Mouse (Mus musculus) hindbrain, embryonic 15.5 days (tissue): ENCODE results near the gene Hormad1. TPM values are rescaled to one million over a fixed set of nuclear protein-coding genes. Genes with fewer than 3 reads are reported as not detected.
"Not testable (repeated sequence)": the region's sequence is repeated elsewhere in the genome, so short reads cannot be mapped to it uniquely, and the experiment has no call there.

ENCODE experiments used
- ATAC-seq: fragments of 200-750 bp; cut with Nextera tagmentation; 2 replicates; pipeline ENCODE4 v1.8.0; 2017; ENCODE audit warnings: low read depth, moderate number of reproducible peaks, moderate TSS enrichment; ENCODE audit not compliant: low FRiP score
- H3K27ac ChIP-seq: fragments of 300-500 bp; sonication (generic); replicated peaks from 2 replicates; pipeline ENCODE4 v1.5.1; 2015; ENCODE audit warnings: mild to moderate bottlenecking, inconsistent platforms
- H3K27me3 ChIP-seq: fragments of 300-500 bp; sonication (generic); 2 replicates; pipeline ENCODE4 v1.6.1; 2015; ENCODE audit warnings: control low read depth, inconsistent platforms
- H3K36me3 ChIP-seq: fragments of 300-500 bp; sonication (generic); 2 replicates; pipeline ENCODE4 v1.6.1; 2015; ENCODE audit warnings: control low read depth, inconsistent platforms
- H3K4me1 ChIP-seq: fragments of 300-500 bp; sonication (generic); replicated peaks from 2 replicates; pipeline ENCODE4 v1.6.1; 2015; ENCODE audit warnings: control low read depth, inconsistent platforms
- H3K4me2 ChIP-seq: fragments of 300-500 bp; sonication (generic); 2 replicates; pipeline ENCODE4 v1.6.1; 2015; ENCODE audit warnings: moderate library complexity, mild to moderate bottlenecking, inconsistent platforms
- H3K4me3 ChIP-seq: fragments of 300-500 bp; sonication (generic); 2 replicates; pipeline ENCODE4 v1.5.1; 2015; ENCODE audit warnings: mild to moderate bottlenecking, inconsistent platforms
- H3K9ac ChIP-seq: fragments of 300-500 bp; sonication (generic); 2 replicates; pipeline ENCODE4 v1.6.1; 2015; ENCODE audit warnings: inconsistent platforms
- H3K9me3 ChIP-seq: fragments of 300-500 bp; sonication (generic); 2 replicates; pipeline ENCODE4 v1.6.1; 2016; ENCODE audit warnings: control low read depth, inconsistent platforms
- WGBS: fragments of 180-500 bp; shearing (Covaris S2); methylation state at CpG from one replicate; pipeline ENCODE4 v1.1.7; 2015; 5-methylcytosine and 5-hydroxymethylcytosine counted together
- polyA plus RNA-seq: library from polyadenylated mRNA; unstranded; fragments of >200 nt; fragmentation: Nextera tagmentation; extraction: Ambion mirVana; gene quantifications from 2 replicates; pipeline ENCODE4 v1.2.1, GENCODE M21; 2015

The Hormad1 gene
- polyA plus RNA-seq, 1 experiment from 2014 or later: not detected

DNA sequence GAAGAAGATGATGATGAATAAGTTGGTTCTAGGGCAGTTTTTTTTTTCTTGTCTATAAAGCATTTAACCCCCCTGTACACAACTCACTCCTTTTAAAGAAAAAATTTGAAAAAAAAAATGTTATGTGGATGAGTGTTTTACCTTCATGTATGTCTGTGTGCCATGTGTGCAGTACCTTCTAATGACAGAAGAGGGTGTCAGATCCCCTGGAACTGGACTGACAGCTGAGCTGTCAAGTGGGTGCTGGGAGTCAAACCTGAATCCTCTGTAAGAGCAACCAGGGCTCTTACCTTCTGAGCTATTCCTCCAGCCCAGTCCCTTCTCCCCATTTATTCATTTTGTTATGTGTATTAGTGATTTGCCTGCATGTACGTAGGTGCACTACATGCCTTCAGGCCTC lies 28.5 kb upstream of the Hormad1 start:
- no peak overlapping the region for H3K4me3 ChIP-seq
- H3K4me1 ChIP-seq: no peaks in the 10 kb centered on the region
- 90% methylated on average over 1 of the region's 1 CpGs for WGBS
- no peak overlapping the region for H3K27ac ChIP-seq
- no peak overlapping the region for H3K9ac ChIP-seq
- ATAC-seq: no peak
- H3K9me3 ChIP-seq: no peaks in the 10 kb centered on the region
- H3K36me3 ChIP-seq: no peaks in the 10 kb centered on the region
- H3K4me2 ChIP-seq: no peak overlapping the region
- no peaks in the 10 kb centered on the region for H3K27me3 ChIP-seq

DNA sequence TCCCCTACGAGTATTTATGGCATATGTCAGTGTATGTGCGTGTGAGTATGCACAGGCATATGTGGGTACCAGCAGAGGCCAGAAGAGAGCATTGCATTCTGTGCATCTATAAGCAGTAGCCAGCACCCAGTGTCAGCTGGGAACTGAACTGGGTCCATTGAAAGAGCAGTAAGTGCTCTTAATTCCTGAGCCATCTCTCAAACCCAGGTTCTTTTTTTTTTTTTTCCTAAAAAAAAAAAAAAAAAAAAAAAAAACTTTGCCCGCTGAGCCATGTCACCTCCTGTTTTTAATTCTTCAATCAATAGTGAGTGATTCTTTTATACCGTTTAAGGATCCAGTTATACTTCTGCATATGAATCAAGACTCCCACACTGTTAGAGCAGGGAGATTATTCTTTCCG lies 26.1 kb upstream of the Hormad1 start:
- Histone ChIP-seq H3K4me1 (no peaks in the 10 kb centered on the region), H3K36me3 (no peaks in the 10 kb centered on the region), H3K4me2 (no peak overlapping the region), H3K9ac (no peak overlapping the region), H3K4me3 (no peak overlapping the region), H3K27me3 (no peaks in the 10 kb centered on the region), H3K9me3 (no peaks in the 10 kb centered on the region), H3K27ac (no peak overlapping the region)
- 92% methylated on average over 5 of the region's 5 CpGs for WGBS
- ATAC-seq: no peak

DNA sequence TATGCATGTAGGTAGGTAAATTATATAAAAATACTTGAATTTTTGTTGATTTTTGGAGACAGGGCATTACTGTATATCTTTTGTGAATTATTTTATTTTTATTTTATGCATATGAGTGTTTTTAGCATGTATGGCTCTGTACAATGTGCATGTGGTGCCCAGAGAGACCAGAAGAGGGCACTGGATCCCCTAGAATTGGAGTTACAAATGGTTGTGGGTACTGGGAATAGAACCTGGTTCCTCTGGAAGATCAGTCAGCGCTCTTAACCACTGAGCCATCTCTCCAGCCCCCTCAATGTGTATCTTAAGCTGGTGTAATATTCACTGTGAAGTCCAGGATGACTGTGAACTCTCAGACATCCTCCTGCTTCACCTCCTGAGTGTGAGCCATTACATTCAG lies 24.6 kb upstream of the Hormad1 start:
- Histone ChIP-seq H3K4me3 (no peak overlapping the region), H3K36me3 (no peaks in the 10 kb centered on the region), H3K4me1 (no peaks in the 10 kb centered on the region), H3K27me3 (no peaks in the 10 kb centered on the region), H3K9ac (no peak overlapping the region), H3K9me3 (no peaks in the 10 kb centered on the region), H3K4me2 (no peak overlapping the region), H3K27ac (no peak overlapping the region)
- no peak for ATAC-seq
- 94% methylated on average over 1 of the region's 1 CpGs for WGBS

DNA sequence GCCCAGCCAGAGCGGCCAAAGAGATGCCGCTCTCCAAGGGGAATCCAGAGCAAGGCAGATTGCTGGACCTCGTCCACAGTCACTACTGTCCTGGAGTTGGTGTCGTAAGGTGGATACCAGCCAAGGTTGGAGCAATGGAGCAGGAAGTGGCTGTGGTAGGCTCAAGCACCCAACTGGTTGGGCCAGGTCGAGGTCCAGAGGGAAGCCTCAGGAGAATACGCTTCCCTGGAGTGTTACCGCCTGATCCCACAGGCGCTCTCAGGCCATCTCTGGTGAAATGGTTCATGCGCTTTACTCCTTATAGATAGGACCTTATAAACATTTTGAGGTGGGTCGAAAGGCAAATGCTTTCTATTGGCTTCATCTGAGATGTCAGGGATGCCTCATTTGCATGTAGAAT lies 20.5 kb upstream of the Hormad1 start:
- WGBS: 90% methylated on average over 10 of the region's 10 CpGs
- H3K4me2 ChIP-seq: no peak overlapping the region
- no peaks in the 10 kb centered on the region for H3K36me3 ChIP-seq
- H3K4me3 ChIP-seq: no peak overlapping the region
- H3K27ac ChIP-seq: no peak overlapping the region
- no peak overlapping the region for H3K9ac ChIP-seq
- ATAC-seq: no peak
- H3K4me1 ChIP-seq: no peaks in the 10 kb centered on the region
- no peaks in the 10 kb centered on the region for H3K9me3 ChIP-seq
- H3K27me3 ChIP-seq: no peaks in the 10 kb centered on the region

GRCm38 (mm10) chr3:95539837-95540236 lies 19.6 kb upstream of the Hormad1 start:
- Histone ChIP-seq H3K4me3 (no peak overlapping the region), H3K9ac (no peak overlapping the region), H3K27me3 (no peaks in the 10 kb centered on the region), H3K4me1 (no peaks in the 10 kb centered on the region), H3K4me2 (no peak overlapping the region), H3K27ac (no peak overlapping the region), H3K9me3 (no peaks in the 10 kb centered on the region), H3K36me3 (no peaks in the 10 kb centered on the region)
- ATAC-seq: no peak
- 96% methylated on average over 4 of the region's 4 CpGs for WGBS

DNA sequence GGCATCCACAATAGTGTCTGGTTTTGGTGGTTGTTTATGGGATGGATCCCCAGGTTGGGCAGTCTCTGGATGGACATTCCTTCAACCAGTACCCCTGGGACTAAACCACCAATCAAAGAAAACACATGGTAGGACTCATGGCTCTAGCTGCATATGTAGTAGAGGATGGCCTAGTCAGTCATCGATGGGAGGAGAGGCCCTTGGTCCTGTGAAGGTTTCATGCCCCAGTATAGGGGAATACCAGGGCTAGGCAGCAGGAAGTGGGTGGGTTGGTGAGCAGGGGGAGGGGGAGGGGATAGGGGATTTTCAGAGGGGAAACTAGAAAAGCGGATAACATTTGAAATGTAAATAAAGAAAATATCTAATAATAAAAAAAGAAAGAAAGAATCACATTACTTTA lies 18.3 kb upstream of the Hormad1 start:
- H3K4me1 ChIP-seq, H3K9ac ChIP-seq, H3K27me3 ChIP-seq, H3K4me2 ChIP-seq, H3K4me3 ChIP-seq, ATAC-seq, H3K36me3 ChIP-seq, H3K9me3 ChIP-seq, H3K27ac ChIP-seq: not testable (repeated sequence)
- WGBS: 88% methylated on average over 2 of the region's 2 CpGs

DNA sequence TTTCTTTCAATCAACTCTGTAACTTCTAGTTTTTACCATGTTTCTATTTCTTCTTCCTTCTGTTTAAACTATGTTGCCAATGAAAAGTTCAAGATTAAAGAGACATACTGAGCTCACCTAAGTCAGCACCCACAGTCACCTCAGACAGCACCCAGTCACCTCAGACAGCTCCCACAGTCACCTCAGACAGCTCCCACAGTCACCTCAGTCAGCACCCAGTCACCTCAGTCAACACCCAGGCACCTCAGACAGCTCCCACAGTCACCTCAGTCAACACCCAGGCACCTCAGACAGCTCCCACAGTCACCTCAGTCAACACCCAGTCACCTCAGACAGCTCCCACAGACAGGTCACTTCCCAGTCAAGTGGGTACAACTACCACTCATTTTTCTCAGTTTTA lies 17.3 kb upstream of the Hormad1 start:
- ATAC-seq: no peak
- Histone ChIP-seq H3K36me3 (no peaks in the 10 kb centered on the region), H3K27me3 (no peaks in the 10 kb centered on the region), H3K9ac (no peak overlapping the region), H3K27ac (no peak overlapping the region), H3K4me3 (no peak overlapping the region), H3K4me1 (no peaks in the 10 kb centered on the region), H3K4me2 (no peak overlapping the region), H3K9me3 (no peaks in the 10 kb centered on the region)

GRCm38 (mm10) chr3:95542981-95543380 lies 16.5 kb upstream of the Hormad1 start:
- no peaks in the 10 kb centered on the region for H3K36me3 ChIP-seq
- 80% methylated on average over 7 of the region's 7 CpGs for WGBS
- H3K4me2 ChIP-seq: no peak overlapping the region
- no peaks in the 10 kb centered on the region for H3K27me3 ChIP-seq
- ATAC-seq: no peak
- no peak overlapping the region for H3K9ac ChIP-seq
- H3K9me3 ChIP-seq: no peaks in the 10 kb centered on the region
- H3K4me3 ChIP-seq: no peak overlapping the region
- no peaks in the 10 kb centered on the region for H3K4me1 ChIP-seq
- H3K27ac ChIP-seq: no peak overlapping the region

GRCm38 (mm10) chr3:95550176-95550575 lies 9.3 kb upstream of the Hormad1 start:
- no peak overlapping the region for H3K4me2 ChIP-seq
- no peaks in the 10 kb centered on the region for H3K36me3 ChIP-seq
- no peak for ATAC-seq
- no peaks in the 10 kb centered on the region for H3K27me3 ChIP-seq
- H3K9ac ChIP-seq: no peak overlapping the region
- H3K27ac ChIP-seq: no peak overlapping the region
- H3K4me1 ChIP-seq: no peaks in the 10 kb centered on the region
- no peak overlapping the region for H3K4me3 ChIP-seq
- 65% methylated on average over 1 of the region's 1 CpGs for WGBS
- H3K9me3 ChIP-seq: no peaks in the 10 kb centered on the region

GRCm38 (mm10) chr3:95553986-95554385 lies 5.5 kb upstream of the Hormad1 start:
- H3K4me3 ChIP-seq: no peak overlapping the region
- WGBS: 72% methylated on average over 3 of the region's 3 CpGs
- H3K4me1 ChIP-seq: no peaks in the 10 kb centered on the region
- H3K9me3 ChIP-seq: no peaks in the 10 kb centered on the region
- no peaks in the 10 kb centered on the region for H3K27me3 ChIP-seq
- no peaks in the 10 kb centered on the region for H3K36me3 ChIP-seq
- H3K9ac ChIP-seq: no peak overlapping the region
- H3K4me2 ChIP-seq: no peak overlapping the region
- ATAC-seq: no peak
- H3K27ac ChIP-seq: no peak overlapping the region

- Histone ChIP-seq H3K4me1 (no peaks in the 10 kb centered on the region), H3K4me3 (no peak overlapping the region), H3K9ac (no peak overlapping the region), H3K4me2 (no peak overlapping the region), H3K27ac (no peak overlapping the region), H3K9me3 (no peaks in the 10 kb centered on the region), H3K36me3 (no peaks in the 10 kb centered on the region), H3K27me3 (no peaks in the 10 kb centered on the region)
- no peak for ATAC-seq
- 93% methylated on average over 3 of the region's 3 CpGs for WGBS
These were observed 1.3 kb downstream of the Hormad1 start for GRCm38 (mm10) chr3:95560738-95561137.

DNA sequence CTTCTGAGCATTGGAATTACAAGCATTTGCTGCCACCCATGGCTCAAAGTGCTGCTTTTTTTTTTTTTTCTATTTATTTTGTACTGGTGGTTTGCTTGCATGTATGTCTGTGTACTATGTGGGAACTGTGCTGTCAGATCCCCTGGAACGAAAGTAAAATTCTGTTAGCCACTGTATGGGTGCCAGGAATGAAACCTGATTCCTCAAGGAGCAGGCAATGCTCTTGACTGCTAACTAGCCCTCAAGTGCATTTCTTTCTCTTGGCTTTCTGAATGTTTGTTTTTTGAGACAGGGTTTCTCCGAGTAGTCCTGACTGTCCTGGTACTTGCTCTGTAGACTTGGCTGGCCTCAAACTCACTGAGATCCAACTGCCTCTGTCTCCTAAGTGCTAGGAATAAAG lies 2.3 kb downstream of the Hormad1 start:
- no peak for ATAC-seq
- H3K4me2 ChIP-seq: no peak overlapping the region
- H3K27ac ChIP-seq: no peak overlapping the region
- H3K9me3 ChIP-seq: no peaks in the 10 kb centered on the region
- H3K4me3 ChIP-seq: no peak overlapping the region
- H3K4me1 ChIP-seq: no peaks in the 10 kb centered on the region
- no peaks in the 10 kb centered on the region for H3K36me3 ChIP-seq
- no peaks in the 10 kb centered on the region for H3K27me3 ChIP-seq
- no peak overlapping the region for H3K9ac ChIP-seq
- whole genome bisulfite sequencing: 82% methylated on average over 2 of the region's 2 CpGs

GRCm38 (mm10) chr3:95569585-95569984 lies 10.1 kb downstream of the Hormad1 start:
- Histone ChIP-seq H3K9me3 (no peaks in the 10 kb centered on the region), H3K4me1 (no peaks in the 10 kb centered on the region), H3K27ac (no peak overlapping the region), H3K4me2 (no peak overlapping the region), H3K36me3 (no peaks in the 10 kb centered on the region), H3K9ac (no peak overlapping the region), H3K4me3 (no peak overlapping the region), H3K27me3 (no peaks in the 10 kb centered on the region)
- 97% methylated on average over 3 of the region's 3 CpGs for WGBS
- no peak for ATAC-seq
